29 mouse cellular contexts compared by ENCODE assay signal in the genomic region with DNA sequence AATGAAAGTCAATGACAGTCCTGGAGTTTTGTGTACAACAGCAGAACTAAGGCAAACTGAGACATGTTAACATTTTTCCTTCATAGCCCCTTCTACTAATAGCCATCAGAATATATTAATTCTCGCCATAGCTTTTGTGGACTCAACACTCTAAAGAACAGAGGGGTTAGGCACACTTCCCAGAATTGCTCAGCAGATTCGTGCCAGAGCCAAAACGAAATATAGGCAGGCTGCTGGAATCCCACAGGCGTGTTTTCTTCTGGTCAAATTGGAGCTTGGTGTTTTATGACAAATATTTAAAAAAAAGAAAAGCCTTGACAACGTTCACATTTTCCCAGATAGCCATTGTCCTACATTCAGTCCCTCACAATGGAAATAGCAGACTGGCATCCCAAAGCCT.
A peak's percentile ranks its signal among the peaks of the same experiment; 100 is the strongest.
DNase-seq lines count a peak whose midpoint lies in the region; ATAC-seq and TF ChIP-seq lines count a peak whose summit lies in the region.
"Had no signal": no experiment of that assay in that cellular context is flagged by ENCODE, and none has a peak within 500 bp of the region (broad histone marks: within the 10 kb centered on the region; RNA-seq: fewer than 3 reads in every experiment).

No protein-coding gene starts in this region.

- no peak overlapping the region for H3K4me3 ChIP-seq in heart, embryonic 11.5 days (ENCODE audit: low read depth, low read length)
- H3K4me3 ChIP-seq in stomach, embryonic 14.5 days (ENCODE audit: low read depth, low read length), result no peak overlapping the region
- no peak overlapping the region for H3K4me3 ChIP-seq in stomach, postnatal 0 days (ENCODE audit: low read depth, low read length)
- no peak overlapping the region for H3K4me3 ChIP-seq in stomach, embryonic 15.5 days (replicated peaks)
- H3K4me3 ChIP-seq in left cerebral cortex, adult 2 months, result no peak overlapping the region
- H3K4me3 ChIP-seq: heart, embryonic 10.5 days; hindbrain, embryonic 13.5 days; limb, embryonic 12.5 days; liver, embryonic 15.5 days; neural tube, embryonic 12.5 days had no signal

- intact Hi-C loops in left cerebral cortex, adult 2 months (cut with DNase I), result no loop called here

- H3K9ac ChIP-seq in heart, embryonic 11.5 days (ENCODE audit: low read depth, low read length), result no peak overlapping the region
- no peak overlapping the region for H3K9ac ChIP-seq in stomach, embryonic 14.5 days (replicated peaks; ENCODE audit: low read depth, low read length)
- H3K9ac ChIP-seq in stomach, postnatal 0 days (ENCODE audit: low read length), result no peak overlapping the region
- H3K9ac ChIP-seq in stomach, embryonic 15.5 days, result no peak overlapping the region
- H3K9ac ChIP-seq: hindbrain, embryonic 13.5 days; limb, embryonic 12.5 days; liver, embryonic 15.5 days; lung, embryonic 14.5 days; neural tube, embryonic 12.5 days had no signal

- WGBS in heart, embryonic 11.5 days (ENCODE audit: insufficient replicate concordance), result 83% methylated on average over 5 of the region's 5 CpGs
- 71% methylated on average over 5 of the region's 5 CpGs for WGBS in stomach, embryonic 14.5 days
- WGBS in stomach, postnatal 0 days, result 39% methylated on average over 5 of the region's 5 CpGs
- 59% methylated on average over 5 of the region's 5 CpGs for WGBS in stomach, embryonic 15.5 days

- no peaks in the 10 kb centered on the region for H3K36me3 ChIP-seq in heart, embryonic 11.5 days (ENCODE audit: control insufficient read depth, insufficient read depth, low read length)
- no peaks in the 10 kb centered on the region for H3K36me3 ChIP-seq in stomach, embryonic 14.5 days (ENCODE audit: control insufficient read depth, insufficient read depth, low read length)
- no peaks in the 10 kb centered on the region for H3K36me3 ChIP-seq in stomach, postnatal 0 days (ENCODE audit: control insufficient read depth, insufficient read depth, low read length)
- H3K36me3 ChIP-seq in stomach, embryonic 15.5 days, result no peaks in the 10 kb centered on the region
- H3K36me3 ChIP-seq: heart, embryonic 10.5 days; hindbrain, embryonic 13.5 days; limb, embryonic 12.5 days; liver, embryonic 15.5 days; neural tube, embryonic 12.5 days had no signal

- no peak for ATAC-seq in heart, embryonic 11.5 days (replicated peaks; ENCODE audit: insufficient number of reproducible peaks, low FRiP score, low TSS enrichment)
- ATAC-seq in stomach, embryonic 14.5 days (ENCODE audit: insufficient number of reproducible peaks, insufficient read depth, low FRiP score, low read depth), result no peak
- no peak for ATAC-seq in stomach, postnatal 0 days (ENCODE audit: low FRiP score, low TSS enrichment)
- ATAC-seq in stomach, embryonic 15.5 days (ENCODE audit: insufficient read depth, low FRiP score, low read depth), result no peak
- ATAC-seq: activated CD4-positive, CD25-positive, alpha-beta regulatory T cell, adult 4 months; CD4-positive, CD25-positive, alpha-beta regulatory T cell, adult 4 months; forebrain, embryonic 16.5 days; intestine, postnatal 0 days; midbrain, embryonic 16.5 days had no signal

- no peak for TF ChIP-seq CTCF in stomach, postnatal 0 days (IDR thresholded peaks at IDR 0.05; ENCODE audit: low read depth)
- TF ChIP-seq CTCF in left cerebral cortex, adult 2 months (IDR thresholded peaks at IDR 0.05), result no peak

- TF ChIP-seq EP300 in stomach, postnatal 0 days (optimal IDR thresholded peaks at IDR 0.05), result no peak

- no peaks in the 10 kb centered on the region for H3K9me3 ChIP-seq in heart, embryonic 11.5 days (replicated peaks; ENCODE audit: control insufficient read depth, low read length)
- no peaks in the 10 kb centered on the region for H3K9me3 ChIP-seq in stomach, embryonic 14.5 days (ENCODE audit: control insufficient read depth, low read depth, low read length)
- H3K9me3 ChIP-seq in stomach, postnatal 0 days (ENCODE audit: control insufficient read depth, low read length), result no peaks in the 10 kb centered on the region
- no peaks in the 10 kb centered on the region for H3K9me3 ChIP-seq in stomach, embryonic 15.5 days
- H3K9me3 ChIP-seq: heart, embryonic 10.5 days; hindbrain, embryonic 13.5 days; limb, embryonic 12.5 days; liver, embryonic 15.5 days; neural tube, embryonic 12.5 days had no signal

- no peak overlapping the region for H3K4me2 ChIP-seq in heart, embryonic 11.5 days
- H3K4me2 ChIP-seq in stomach, embryonic 14.5 days (replicated peaks; ENCODE audit: low read depth, low read length), result no peak overlapping the region
- no peak overlapping the region for H3K4me2 ChIP-seq in stomach, postnatal 0 days (replicated peaks; ENCODE audit: low read depth)
- H3K4me2 ChIP-seq in stomach, embryonic 15.5 days, result no peak overlapping the region
- H3K4me2 ChIP-seq: hindbrain, embryonic 13.5 days; limb, embryonic 12.5 days; liver, embryonic 15.5 days; lung, embryonic 14.5 days; neural tube, embryonic 12.5 days had no signal

- no peak overlapping the region for H3K27ac ChIP-seq in heart, embryonic 11.5 days (ENCODE audit: low read depth, low read length)
- peak overlapping the region; percentile 39; the same call in 1 of the 2 replicates for H3K27ac ChIP-seq in stomach, embryonic 14.5 days (ENCODE audit: low read length)
- no peak overlapping the region for H3K27ac ChIP-seq in stomach, postnatal 0 days (replicated peaks)
- H3K27ac ChIP-seq in stomach, embryonic 15.5 days, result peak overlapping the region; percentile 49; the same call in 1 of the 2 replicates
- H3K27ac ChIP-seq in left cerebral cortex, adult 2 months, result no peak overlapping the region
- H3K27ac ChIP-seq: heart, embryonic 10.5 days; hindbrain, embryonic 13.5 days; limb, embryonic 12.5 days; liver, embryonic 15.5 days; neural tube, embryonic 12.5 days had no signal

- H3K27me3 ChIP-seq in heart, embryonic 11.5 days (ENCODE audit: control insufficient read depth, insufficient read depth, low read length), result no peaks in the 10 kb centered on the region
- no peaks in the 10 kb centered on the region for H3K27me3 ChIP-seq in stomach, embryonic 14.5 days (ENCODE audit: control insufficient read depth, insufficient read depth, low read length)
- H3K27me3 ChIP-seq in stomach, postnatal 0 days (ENCODE audit: control insufficient read depth, insufficient read depth, low read length), result no peaks in the 10 kb centered on the region
- no peaks in the 10 kb centered on the region for H3K27me3 ChIP-seq in stomach, embryonic 15.5 days (replicated peaks)
- H3K27me3 ChIP-seq: hindbrain, embryonic 13.5 days; limb, embryonic 12.5 days; liver, embryonic 15.5 days; neural tube, embryonic 12.5 days had no signal

- H3K4me1 ChIP-seq in heart, embryonic 11.5 days (ENCODE audit: control insufficient read depth, insufficient read depth, low read length), result peaks cover 6% of the 10 kb centered on the region; the same call in 1 of the 2 replicates
- no peaks in the 10 kb centered on the region for H3K4me1 ChIP-seq in stomach, embryonic 14.5 days (ENCODE audit: control insufficient read depth, insufficient read depth, low read length)
- H3K4me1 ChIP-seq in stomach, postnatal 0 days (replicated peaks; ENCODE audit: control insufficient read depth, insufficient read depth), result no peaks in the 10 kb centered on the region
- H3K4me1 ChIP-seq in stomach, embryonic 15.5 days, result no peaks in the 10 kb centered on the region
- H3K4me1 ChIP-seq: neural tube, embryonic 12.5 days had no signal

- DNase-seq in heart, adult 11 months, result peak; percentile 74
- DNase-seq in stomach, postnatal 0 days (ENCODE audit: low spot score), result no peak
- peak; percentile 9 for DNase-seq in brain, adult 2 months (ENCODE audit: low read depth, low spot score)
- DNase-seq in frontal cortex, adult 2 months (ENCODE audit: extremely low spot score in 1 of 2, low spot score in 1 of 2), result no peak
- no peak for DNase-seq in left cerebral cortex, adult 2 months (ENCODE audit: extremely low spot score in 1 of 2, low spot score in 2 of 2)
- DNase-seq: adrenal gland, adult 2 months; cerebellum, adult 11-12 months; cerebellum, postnatal 10 days; gastrocnemius, postnatal 14 days; heart, postnatal 36 days; kidney, postnatal 25 days; lung, embryonic 14.5 days; lung, postnatal 14 days; right cerebral cortex, adult 18-20 months; thymus, adult 18-20 months; thymus, postnatal 4 days had no signal

Comparison
In these comparisons a context has a peak if more than half of its experiments do, and no peak if none do; other contexts are left out.
1. H3K27ac ChIP-seq: peak in stomach, embryonic 14.5 days (single experiment) and stomach, embryonic 15.5 days (single experiment); none in heart, embryonic 11.5 days (single experiment), stomach, postnatal 0 days (single experiment) and left cerebral cortex, adult 2 months (single experiment).
2. DNase-seq: peak in heart, adult 11 months (single experiment) and brain, adult 2 months (single experiment); none in stomach, postnatal 0 days (single experiment), frontal cortex, adult 2 months (0 of 2) and left cerebral cortex, adult 2 months (0 of 2).